Mouse (Mus musculus): ENCODE data around the gene Ddx39b. TPM values are rescaled to one million over a fixed set of nuclear protein-coding genes. Genes with fewer than 3 reads are reported as not detected.

Ddx39b gene
- polyA plus RNA-seq, 1 experiment = 268 TPM

Other genes starting within 250 kb of the Ddx39b start
- 208 TPM for gene Vars, start 240.8 kb upstream of the Ddx39b start, polyA plus RNA-seq (2012; fragmentation: generic; extraction: Trizol)
- 0.05 TPM for gene Vwa7, start 225.2 kb upstream of the Ddx39b start, polyA plus RNA-seq (2012; fragmentation: generic; extraction: Trizol)
- gene Sapcd1, start 213.7 kb upstream of the Ddx39b start, polyA plus RNA-seq (2012; fragmentation: generic; extraction: Trizol) = 0.14 TPM
- 2.1 TPM for gene Msh5, start 195.0 kb upstream of the Ddx39b start, polyA plus RNA-seq (2012; fragmentation: generic; extraction: Trizol)
- 412 TPM for gene Clic1, start 191.8 kb upstream of the Ddx39b start, polyA plus RNA-seq (2012; fragmentation: generic; extraction: Trizol)
- 101 TPM for gene Ddah2, start 182.7 kb upstream of the Ddx39b start, polyA plus RNA-seq (2012; fragmentation: generic; extraction: Trizol)
- gene Ly6g6c, start 176.4 kb upstream of the Ddx39b start, polyA plus RNA-seq (2012; fragmentation: generic; extraction: Trizol) = 0.18 TPM
- not detected for gene Mpig6b, start 175.6 kb upstream of the Ddx39b start, polyA plus RNA-seq (2012; fragmentation: generic; extraction: Trizol)
- gene Ly6g6e, start 164.8 kb upstream of the Ddx39b start, polyA plus RNA-seq (2012; fragmentation: generic; extraction: Trizol) = not detected
- gene Ly6g6d, start 163.7 kb upstream of the Ddx39b start, polyA plus RNA-seq (2012; fragmentation: generic; extraction: Trizol) = not detected
- gene Ly6g6f, start 156.1 kb upstream of the Ddx39b start, polyA plus RNA-seq (2012; fragmentation: generic; extraction: Trizol) = not detected
- 64.7 TPM for gene Abhd16a, start 152.5 kb upstream of the Ddx39b start, polyA plus RNA-seq (2012; fragmentation: generic; extraction: Trizol)
- not detected for gene Ly6g5c, start 133.5 kb upstream of the Ddx39b start, polyA plus RNA-seq (2012; fragmentation: generic; extraction: Trizol)
- 0.11 TPM for gene Ly6g5b, start 126.3 kb upstream of the Ddx39b start, polyA plus RNA-seq (2012; fragmentation: generic; extraction: Trizol)
- 17.4 TPM for gene Gpank1, start 120.3 kb upstream of the Ddx39b start, polyA plus RNA-seq (2012; fragmentation: generic; extraction: Trizol)
- gene Csnk2b, start 119.7 kb upstream of the Ddx39b start, polyA plus RNA-seq (2012; fragmentation: generic; extraction: Trizol) = 320 TPM
- 12.8 TPM for gene D17H6S53E, start 115.4 kb upstream of the Ddx39b start, polyA plus RNA-seq (2012; fragmentation: generic; extraction: Trizol)
- gene Apom, start 109.7 kb upstream of the Ddx39b start, polyA plus RNA-seq (2012; fragmentation: generic; extraction: Trizol) = 0.18 TPM
- gene Bag6, start 106.6 kb upstream of the Ddx39b start, polyA plus RNA-seq (2012; fragmentation: generic; extraction: Trizol) = 271 TPM
- gene Prrc2a, start 76.8 kb upstream of the Ddx39b start, polyA plus RNA-seq (2012; fragmentation: generic; extraction: Trizol) = 153 TPM
- gene Aif1, start 65.7 kb upstream of the Ddx39b start, polyA plus RNA-seq (2012; fragmentation: generic; extraction: Trizol) = not detected
- gene Lst1, start 53.3 kb upstream of the Ddx39b start, polyA plus RNA-seq (2012; fragmentation: generic; extraction: Trizol) = 4.3 TPM
- gene Ltb, start 47.3 kb upstream of the Ddx39b start, polyA plus RNA-seq (2012; fragmentation: generic; extraction: Trizol) = 0.05 TPM
- gene Tnf, start 39.7 kb upstream of the Ddx39b start, polyA plus RNA-seq (2012; fragmentation: generic; extraction: Trizol) = 0.05 TPM
- gene Lta, start 36.4 kb upstream of the Ddx39b start, polyA plus RNA-seq (2012; fragmentation: generic; extraction: Trizol) = 0.26 TPM
- 0.18 TPM for gene Gm16181, start 20.9 kb upstream of the Ddx39b start, polyA plus RNA-seq (2012; fragmentation: generic; extraction: Trizol)
- gene Atp6v1g2, start 8.1 kb upstream of the Ddx39b start, polyA plus RNA-seq (2012; fragmentation: generic; extraction: Trizol) = 2.0 TPM
- gene Nfkbil1, start 6.0 kb upstream of the Ddx39b start, polyA plus RNA-seq (2012; fragmentation: generic; extraction: Trizol) = 27.1 TPM
- 38.3 TPM for gene H2-D1, start 21.0 kb downstream of the Ddx39b start, polyA plus RNA-seq (2012; fragmentation: generic; extraction: Trizol)
- 6.6 TPM for gene H2-Q1, start 78.7 kb downstream of the Ddx39b start, polyA plus RNA-seq (2012; fragmentation: generic; extraction: Trizol)
- gene H2-Q2, start 100.5 kb downstream of the Ddx39b start, polyA plus RNA-seq (2012; fragmentation: generic; extraction: Trizol) = 0.17 TPM
- 8.3 TPM for gene H2-Q4, start 137.9 kb downstream of the Ddx39b start, polyA plus RNA-seq (2012; fragmentation: generic; extraction: Trizol)
- not detected for gene H2-Q6, start 183.1 kb downstream of the Ddx39b start, polyA plus RNA-seq (2012; fragmentation: generic; extraction: Trizol)
- 0.06 TPM for gene H2-Q7, start 197.4 kb downstream of the Ddx39b start, polyA plus RNA-seq (2012; fragmentation: generic; extraction: Trizol)
- 0.02 TPM for gene H2-Q10, start 228.3 kb downstream of the Ddx39b start, polyA plus RNA-seq (2012; fragmentation: generic; extraction: Trizol)